Mouse (Mus musculus): ENCODE results near the gene Olfr1471. TPM values are rescaled to one million over a fixed set of nuclear protein-coding genes. Genes with fewer than 3 reads are reported as not detected.

Olfr1471 gene
- polyA plus RNA-seq (2017; shearing (Covaris generic)): 1 to 10 TPM in 1 of 2 experiments, under 1 TPM in 1; 0.13 to 1.2 TPM

GRCm38 (mm10) chr19:13443109-13443508 lies at the start of gene Olfr1471:
Gene Olfr1471 (plus strand): TSS chr19:13443409.

GRCm38 (mm10) chr19:13407549-13407948 lies 35.7 kb upstream of the Olfr1471 start, which contains the start of gene Olfr1469:
Gene Olfr1469 (plus strand): TSS chr19:13407849.

DNA sequence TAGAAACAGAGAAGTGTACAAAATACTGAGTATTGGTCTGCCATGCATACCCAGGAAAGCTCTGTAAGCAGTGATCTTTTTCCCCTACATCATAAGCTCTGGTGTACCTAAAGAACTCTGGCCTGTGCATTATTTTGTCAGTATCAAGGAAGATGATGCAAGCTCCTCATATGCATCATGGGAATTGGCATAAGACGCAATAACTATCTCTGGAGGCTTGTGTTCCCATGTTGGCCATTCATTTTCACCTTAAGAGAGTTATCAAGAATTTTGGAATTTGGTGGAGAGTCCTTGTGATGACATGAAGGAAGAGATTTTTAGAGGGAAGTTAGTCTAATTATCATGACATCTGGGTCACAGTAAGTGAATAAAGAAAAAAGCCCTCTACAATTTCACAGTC lies 12.8 kb downstream of the Olfr1471 start, which contains the start of gene Olfr1472:
Gene Olfr1472 (minus strand): TSS at position 101 of the 400 bp plus-strand sequence.

GRCm38 (mm10) chr19:13469265-13469664 lies 26.1 kb downstream of the Olfr1471 start, which contains the start of gene Olfr1474:
Gene Olfr1474 (plus strand): TSS chr19:13469565.

DNA sequence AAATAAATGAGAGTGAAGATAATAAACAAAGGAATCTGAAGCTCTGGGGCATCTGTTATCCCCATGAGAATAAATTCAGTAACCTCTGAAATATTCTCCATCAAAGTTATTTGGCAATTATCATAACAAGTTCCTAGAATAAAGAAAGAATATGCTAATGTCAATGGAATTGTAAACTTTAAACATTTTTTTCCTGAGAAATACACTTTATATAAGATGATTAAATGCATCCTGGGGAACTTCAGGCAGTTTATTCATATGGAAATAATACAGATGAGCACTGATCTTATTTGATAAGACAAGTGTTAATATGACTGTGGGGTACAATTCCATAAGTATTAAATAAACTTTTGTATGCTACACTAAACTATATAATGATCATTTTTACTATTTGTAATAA lies 36.9 kb downstream of the Olfr1471 start, which contains the start of gene Olfr1475:
Gene Olfr1475 (minus strand): TSS at position 101 of the 400 bp plus-strand sequence.

DNA sequence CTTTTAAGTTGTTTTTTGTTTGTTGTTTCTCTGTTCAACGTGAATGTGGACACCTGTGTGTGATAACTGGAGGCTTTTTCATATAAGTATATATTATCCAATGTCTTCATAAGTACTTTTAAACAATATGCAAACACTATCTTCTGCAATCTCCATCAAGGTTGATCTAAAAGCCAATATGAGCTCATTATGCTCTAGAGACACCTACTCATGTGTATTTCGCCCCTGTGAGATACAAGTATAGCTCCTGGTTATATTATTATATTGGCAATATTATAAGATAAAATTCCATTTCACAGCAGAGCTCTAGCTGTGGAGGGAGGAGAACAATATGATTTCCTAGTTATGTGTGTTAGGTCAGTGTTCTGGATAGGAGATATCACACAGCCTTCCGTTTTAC lies 57.0 kb downstream of the Olfr1471 start, which contains the start of gene Olfr1477:
Gene Olfr1477 (plus strand): TSS at position 301 of the 400 bp plus-strand sequence.

Other genes with a start within 250 kb of the Olfr1471 start
- gene Olfr1463, start 212.1 kb upstream of the Olfr1471 start, polyA plus RNA-seq (2017; shearing (Covaris generic)): not detected
- gene Olfr1465, start 127.9 kb upstream of the Olfr1471 start, polyA plus RNA-seq (2017; shearing (Covaris generic)): not detected
- gene Olfr1466, start 104.5 kb upstream of the Olfr1471 start, polyA plus RNA-seq (2017; shearing (Covaris generic)): not detected
- under 1 TPM; 0.06 to 0.65 TPM for gene Olfr1467, start 81.2 kb upstream of the Olfr1471 start, polyA plus RNA-seq (2017; shearing (Covaris generic))
- gene Olfr1469, start 35.6 kb upstream of the Olfr1471 start, polyA plus RNA-seq (2017; shearing (Covaris generic)): 1 to 10 TPM in 1 of 2 experiments, under 1 TPM in 1; 0.39 to 1.0 TPM
- not detected for gene Olfr1472, start 12.7 kb downstream of the Olfr1471 start, polyA plus RNA-seq (2017; shearing (Covaris generic))
- 1 to 10 TPM in 1 of 2 experiments, not detected in 1; 1.1 TPM for gene Olfr1474, start 26.2 kb downstream of the Olfr1471 start, polyA plus RNA-seq (2017; shearing (Covaris generic))
- not detected for gene Olfr1475, start 36.8 kb downstream of the Olfr1471 start, polyA plus RNA-seq (2017; shearing (Covaris generic))
- gene Olfr1477, start 57.1 kb downstream of the Olfr1471 start, polyA plus RNA-seq (2017; shearing (Covaris generic)): under 1 TPM in 1 of 2 experiments, not detected in 1; 0.53 TPM
- gene Olfr1480, start 84.5 kb downstream of the Olfr1471 start, polyA plus RNA-seq (2017; shearing (Covaris generic)): not detected
- gene Olfr1484, start 140.1 kb downstream of the Olfr1471 start, polyA plus RNA-seq (2017; shearing (Covaris generic)): not detected
- not detected for gene Olfr1487, start 174.0 kb downstream of the Olfr1471 start, polyA plus RNA-seq (2017; shearing (Covaris generic))
- under 1 TPM in 1 of 2 experiments, not detected in 1; 0.04 TPM for gene Olfr1489, start 188.2 kb downstream of the Olfr1471 start, polyA plus RNA-seq (2017; shearing (Covaris generic))
- not detected for gene Olfr1490, start 207.7 kb downstream of the Olfr1471 start, polyA plus RNA-seq (2017; shearing (Covaris generic))

All from inflammation-experienced regulatory T-cells (primary cell).